ENCODE assay signal across 12 mouse cellular contexts in the genomic region with DNA sequence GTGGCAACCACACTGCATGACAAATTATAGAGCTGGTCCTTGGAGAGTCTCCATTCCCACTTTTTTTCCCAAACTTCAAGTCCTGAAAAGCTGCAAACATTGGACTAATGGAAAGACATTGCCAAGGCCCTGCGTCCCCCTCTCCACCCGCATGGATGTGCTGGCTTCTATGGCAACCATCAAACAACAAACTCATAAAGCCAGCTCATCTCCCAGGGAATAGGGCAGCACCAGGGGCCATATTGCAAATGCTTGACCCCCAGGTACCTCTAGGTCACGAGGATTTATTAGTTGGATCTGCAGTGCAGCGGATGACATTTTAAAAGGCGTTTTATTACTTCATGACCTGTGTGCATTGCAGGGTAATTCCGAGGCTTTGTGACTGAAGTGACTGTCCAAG.
"Had no signal": no experiment of that assay in that cellular context is flagged by ENCODE, and none has a peak within 500 bp of the region (broad histone marks: within the 10 kb centered on the region; RNA-seq: fewer than 3 reads in every experiment).

No protein-coding gene starts in this region.

- H3K27ac ChIP-seq: kidney, embryonic 15.5 days; liver, embryonic 13.5 days had no signal

- H3K9ac ChIP-seq: kidney, embryonic 15.5 days; liver, embryonic 13.5 days had no signal

- H3K4me3 ChIP-seq: kidney, embryonic 15.5 days; liver, embryonic 13.5 days had no signal

- H3K27me3 ChIP-seq: kidney, embryonic 15.5 days; liver, embryonic 13.5 days had no signal

- H3K4me2 ChIP-seq: kidney, embryonic 15.5 days; liver, embryonic 13.5 days had no signal

- H3K36me3 ChIP-seq: kidney, embryonic 15.5 days; liver, embryonic 13.5 days had no signal

- H3K9me3 ChIP-seq: kidney, embryonic 15.5 days; liver, embryonic 13.5 days had no signal

- DNase-seq: kidney, adult 8-10 months; kidney, postnatal 14 days; kidney, postnatal 4 days; left cerebral cortex, postnatal 4 days; liver, embryonic 13.5 days; lung, adult 2 months; lung, postnatal 14 days; lung, postnatal 4 days; midbrain, embryonic 14.5 days; thymus, adult 18-20 months; thymus, postnatal 36 days had no signal
